Mouse (Mus musculus): Measurements from ENCODE around the gene Alpi. TPM values are rescaled to one million over a fixed set of nuclear protein-coding genes. Genes with fewer than 3 reads are reported as not detected.
A peak's percentile ranks its signal among the peaks of the same experiment; 100 is the strongest.

The Alpi gene
- total and polyA plus RNA-seq, 2 experiments from 2014 or later: not detected

DNA sequence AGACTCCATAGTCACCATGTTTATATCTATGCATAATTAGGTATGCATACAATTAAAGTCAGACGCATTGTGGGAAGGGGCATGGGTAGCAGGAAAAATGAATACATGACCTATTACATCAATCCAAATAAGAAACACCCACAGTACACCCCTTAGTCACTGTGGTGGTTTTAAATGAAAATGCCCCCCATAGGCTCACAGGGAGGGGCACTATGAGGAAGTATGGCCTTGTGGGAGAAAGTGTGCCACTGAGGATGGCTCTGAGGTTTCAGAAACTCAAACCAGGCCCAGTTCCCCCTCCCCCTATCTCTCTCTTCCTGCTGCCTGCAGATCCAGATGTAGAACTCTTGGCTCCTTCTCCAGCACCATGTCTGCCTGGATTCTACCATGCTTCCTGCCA, 2.5 kb upstream of the Alpi start:
- no peak overlapping the region for H3K9ac ChIP-seq (replicated peaks; ENCODE audit: low read length)
- H3K4me1 ChIP-seq (ENCODE audit: insufficient read depth, low read length): no peaks in the 10 kb centered on the region
- H3K27ac ChIP-seq: no peak overlapping the region
- no peak for TF ChIP-seq CTCF (IDR thresholded peaks at IDR 0.05; ENCODE audit: low read depth)
- no peaks in the 10 kb centered on the region for H3K27me3 ChIP-seq (ENCODE audit: insufficient read depth, low read length)
- H3K36me3 ChIP-seq (ENCODE audit: insufficient read depth, low read length): no peaks in the 10 kb centered on the region
- 66% methylated on average over 1 of the region's 1 CpGs for WGBS
- no peaks in the 10 kb centered on the region for H3K9me3 ChIP-seq (ENCODE audit: low read length)
- no peak for DNase-seq (ENCODE audit: low spot score)
- ATAC-seq: no peak
- no peak overlapping the region for H3K4me2 ChIP-seq (ENCODE audit: low read depth, low read length)
- H3K4me3 ChIP-seq (ENCODE audit: low read length): no peak overlapping the region

DNA sequence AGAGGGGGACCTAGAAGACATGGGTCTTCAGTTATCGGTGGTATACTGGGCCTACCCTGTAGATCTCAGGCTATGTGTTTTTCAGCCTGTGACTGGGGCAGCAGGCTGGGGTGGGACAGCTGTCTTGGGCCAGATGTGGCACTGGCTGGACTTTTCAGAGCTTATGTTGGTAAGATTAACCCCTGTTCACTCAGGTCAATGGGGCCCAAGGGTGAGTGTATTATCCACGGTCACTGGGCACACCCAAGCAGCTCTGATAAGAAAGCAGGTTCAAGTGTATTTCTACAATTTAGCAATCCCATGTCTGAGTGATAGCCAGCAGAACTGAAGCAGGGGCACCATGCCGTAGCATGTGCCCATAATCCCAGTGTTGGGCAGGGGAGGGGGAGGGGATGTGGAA, 708 bp upstream of the Alpi start:
- Histone ChIP-seq H3K4me2 (ENCODE audit: low read depth, low read length) (no peak overlapping the region), H3K4me3 (ENCODE audit: low read length) (no peak overlapping the region), H3K27ac (no peak overlapping the region), H3K36me3 (ENCODE audit: insufficient read depth, low read length) (no peaks in the 10 kb centered on the region), H3K9ac (replicated peaks; ENCODE audit: low read length) (no peak overlapping the region), H3K27me3 (ENCODE audit: insufficient read depth, low read length) (no peaks in the 10 kb centered on the region), H3K4me1 (ENCODE audit: insufficient read depth, low read length) (no peaks in the 10 kb centered on the region), H3K9me3 (ENCODE audit: low read length) (no peaks in the 10 kb centered on the region)
- WGBS: 89% methylated on average over 3 of the region's 3 CpGs
- TF ChIP-seq CTCF (IDR thresholded peaks at IDR 0.05; ENCODE audit: low read depth): no peak
- ATAC-seq (no peak), DNase-seq (ENCODE audit: low spot score) (no peak)

DNA sequence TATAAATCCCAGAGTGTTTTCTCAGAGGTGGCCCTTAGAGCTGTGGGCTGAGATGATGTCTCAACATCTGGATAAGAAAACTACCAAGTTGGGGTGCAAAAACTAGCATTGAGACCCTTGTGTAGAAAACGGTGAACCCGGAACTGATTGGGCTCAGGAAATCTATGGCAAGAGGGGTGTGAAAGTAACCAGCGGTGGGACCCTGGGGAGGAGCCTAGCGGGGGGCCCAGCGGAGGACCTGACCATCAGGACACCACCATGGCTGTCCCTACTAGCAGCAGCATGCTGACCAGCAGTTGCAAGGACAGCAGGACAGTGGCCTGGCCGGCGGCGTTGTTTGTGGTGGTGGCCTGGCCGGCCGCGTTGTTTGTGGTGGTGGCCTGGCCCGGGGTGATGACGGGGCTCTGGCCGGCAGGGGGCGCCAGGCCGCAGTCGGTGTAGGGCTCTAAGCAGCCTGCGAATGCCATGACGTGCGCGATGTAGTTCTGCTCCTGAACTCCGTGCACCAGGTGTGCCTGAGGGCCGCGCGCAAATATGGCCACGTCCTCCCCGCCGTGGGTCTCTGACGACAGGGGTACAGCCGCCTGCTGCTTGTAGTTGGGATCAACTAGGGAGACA, 2.9 kb downstream of the Alpi start:
- WGBS: 12% methylated on average over 30 of the region's 30 CpGs
- H3K4me2 ChIP-seq (ENCODE audit: low read depth, low read length): 0 out of 2 replicates have a peak overlapping the region, but pooled peaks have one; percentile 21
- no peak overlapping the region for H3K27ac ChIP-seq
- H3K9ac ChIP-seq (replicated peaks; ENCODE audit: low read length): no peak overlapping the region
- peak; percentile 71 for TF ChIP-seq CTCF (IDR thresholded peaks at IDR 0.05; ENCODE audit: low read depth)
- H3K9me3 ChIP-seq (ENCODE audit: low read length): no peaks in the 10 kb centered on the region
- DNase-seq (ENCODE audit: low spot score): peak; percentile 55
- no peak overlapping the region for H3K4me3 ChIP-seq (ENCODE audit: low read length)
- no peaks in the 10 kb centered on the region for H3K4me1 ChIP-seq (ENCODE audit: insufficient read depth, low read length)
- peak; percentile 72; the same call in 1 of the 2 replicates for ATAC-seq
- H3K27me3 ChIP-seq (ENCODE audit: insufficient read depth, low read length): no peaks in the 10 kb centered on the region
- no peaks in the 10 kb centered on the region for H3K36me3 ChIP-seq (ENCODE audit: insufficient read depth, low read length)

DNA sequence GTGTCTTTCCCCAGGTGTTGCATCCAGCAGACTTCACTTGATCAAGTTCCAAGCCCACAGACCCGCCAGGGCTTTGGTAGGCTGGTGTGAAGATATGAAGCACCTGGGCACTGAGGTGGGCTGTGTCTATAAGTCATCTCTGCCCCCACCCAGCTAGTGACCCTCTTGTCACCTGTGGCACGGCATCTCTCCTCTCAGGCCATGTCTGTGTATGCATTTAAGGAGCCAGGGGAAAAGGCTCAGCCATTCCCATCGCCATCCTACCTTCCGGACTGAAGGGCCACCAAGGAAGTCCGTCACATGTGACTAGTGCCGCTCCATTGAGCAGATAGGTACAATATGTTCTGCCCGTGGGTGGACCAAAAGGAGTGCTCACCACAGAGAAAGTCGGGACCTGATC, 5.8 kb downstream of the Alpi start:
- no peaks in the 10 kb centered on the region for H3K27me3 ChIP-seq (ENCODE audit: insufficient read depth, low read length)
- H3K9ac ChIP-seq (replicated peaks; ENCODE audit: low read length): no peak overlapping the region
- no peaks in the 10 kb centered on the region for H3K36me3 ChIP-seq (ENCODE audit: insufficient read depth, low read length)
- TF ChIP-seq CTCF (IDR thresholded peaks at IDR 0.05; ENCODE audit: low read depth): no peak
- ATAC-seq (no peak), DNase-seq (ENCODE audit: low spot score) (no peak)
- H3K9me3 ChIP-seq (ENCODE audit: low read length): no peaks in the 10 kb centered on the region
- 84% methylated on average over 8 of the region's 8 CpGs for WGBS
- no peak overlapping the region for H3K27ac ChIP-seq
- no peak overlapping the region for H3K4me3 ChIP-seq (ENCODE audit: low read length)
- H3K4me1 ChIP-seq (ENCODE audit: insufficient read depth, low read length): no peaks in the 10 kb centered on the region
- H3K4me2 ChIP-seq (ENCODE audit: low read depth, low read length): no peak overlapping the region

DNA sequence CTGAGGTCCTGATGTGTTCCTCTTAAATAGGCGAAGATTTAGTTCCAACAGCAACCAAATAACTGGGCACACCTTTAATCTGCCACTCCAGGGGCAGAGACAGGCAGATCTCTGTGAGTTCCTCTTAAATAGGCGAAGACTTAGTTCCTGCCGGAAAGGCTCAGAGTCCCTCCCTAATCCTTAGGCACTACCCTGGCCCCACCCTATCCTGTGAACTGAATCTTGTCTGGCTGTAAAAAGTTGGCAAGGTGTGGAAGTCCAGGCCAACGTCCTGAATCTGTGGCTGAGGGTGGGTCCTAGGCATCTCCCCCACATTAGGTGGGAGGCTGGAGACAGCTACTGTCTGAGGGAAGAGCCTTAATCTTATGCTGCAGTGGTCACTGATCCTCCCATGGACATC, 11.6 kb downstream of the Alpi start, which contains the start of gene Alppl2:
Gene Alppl2 (minus strand): TSS at position 101 of the 400 bp plus-strand sequence.
- Histone ChIP-seq H3K4me3 (ENCODE audit: low read length) (no peak within 1 kb of the TSS), H3K27me3 (ENCODE audit: insufficient read depth, low read length) (no peaks in the 10 kb centered on the region), H3K36me3 (ENCODE audit: insufficient read depth, low read length) (no peaks in the 10 kb centered on the region), H3K9ac (replicated peaks; ENCODE audit: low read length) (no peak within 1 kb of the TSS), H3K4me1 (ENCODE audit: insufficient read depth, low read length) (no peaks in the 10 kb centered on the region), H3K9me3 (ENCODE audit: low read length) (no peaks in the 10 kb centered on the region), H3K4me2 (ENCODE audit: low read depth, low read length) (no peak within 1 kb of the TSS), H3K27ac (no peak within 1 kb of the TSS)
- WGBS: 84% methylated on average over 4 of the region's 4 CpGs
- TF ChIP-seq CTCF (IDR thresholded peaks at IDR 0.05; ENCODE audit: low read depth): no peak
- DNase-seq (ENCODE audit: low spot score): no peak
- ATAC-seq: no peak

DNA sequence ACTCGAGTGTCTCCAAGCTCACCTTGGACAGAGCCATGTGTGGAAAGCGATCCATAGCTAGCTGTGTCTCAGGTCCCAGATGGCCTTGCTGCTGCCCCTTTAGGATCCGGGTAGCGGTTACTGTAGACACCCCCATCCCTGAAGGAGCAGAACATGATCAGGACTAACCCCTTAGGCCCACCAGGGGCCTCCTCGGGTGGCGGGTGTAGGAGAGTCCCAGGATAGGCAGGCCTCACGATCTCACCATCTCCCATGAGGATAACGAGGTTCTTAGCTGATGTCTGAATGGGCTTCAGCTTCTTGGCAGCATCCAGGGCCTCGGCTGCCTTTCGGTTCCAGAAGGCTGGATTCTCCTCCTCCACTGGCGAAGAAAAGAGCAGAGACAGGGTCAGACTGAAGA, 12.2 kb downstream of the Alpi start:
- 89% methylated on average over 11 of the region's 11 CpGs for WGBS
- ATAC-seq (no peak), DNase-seq (ENCODE audit: low spot score) (no peak)
- no peak for TF ChIP-seq CTCF (IDR thresholded peaks at IDR 0.05; ENCODE audit: low read depth)
- no peaks in the 10 kb centered on the region for H3K36me3 ChIP-seq (ENCODE audit: insufficient read depth, low read length)
- no peak overlapping the region for H3K4me2 ChIP-seq (ENCODE audit: low read depth, low read length)
- no peaks in the 10 kb centered on the region for H3K27me3 ChIP-seq (ENCODE audit: insufficient read depth, low read length)
- H3K9me3 ChIP-seq (ENCODE audit: low read length): no peaks in the 10 kb centered on the region
- no peak overlapping the region for H3K27ac ChIP-seq
- H3K4me3 ChIP-seq (ENCODE audit: low read length): no peak overlapping the region
- H3K4me1 ChIP-seq (ENCODE audit: insufficient read depth, low read length): no peaks in the 10 kb centered on the region
- no peak overlapping the region for H3K9ac ChIP-seq (replicated peaks; ENCODE audit: low read length)

DNA sequence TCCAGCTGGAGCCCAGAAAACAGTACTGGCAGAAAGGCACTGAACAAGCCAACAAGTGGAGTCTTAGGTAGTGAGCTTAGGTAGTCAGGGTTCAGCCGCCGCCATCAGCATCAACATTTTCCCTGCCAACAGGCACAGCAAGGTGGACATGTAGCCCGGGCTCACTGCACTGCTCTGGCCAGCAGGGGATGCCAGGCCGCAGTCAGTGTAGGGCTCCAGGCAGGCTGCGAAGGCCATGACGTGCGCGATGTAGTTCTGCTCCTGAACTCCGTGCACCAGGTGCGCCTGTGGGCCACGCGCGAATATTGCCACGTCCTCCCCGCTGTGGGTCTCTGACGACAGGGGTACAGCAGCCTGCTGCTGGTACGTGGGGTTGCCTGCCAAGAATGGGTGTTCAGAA, 14.4 kb downstream of the Alpi start:
- Histone ChIP-seq H3K4me3 (ENCODE audit: low read length) (no peak overlapping the region), H3K4me2 (ENCODE audit: low read depth, low read length) (no peak overlapping the region)
- 70% methylated on average over 17 of the region's 17 CpGs for WGBS

More for the DNA sequence above, 14.4 kb downstream of the Alpi start:
- no peak for DNase-seq (ENCODE audit: low spot score)
- no peak for ATAC-seq
- no peaks in the 10 kb centered on the region for H3K4me1 ChIP-seq (ENCODE audit: insufficient read depth, low read length)
- H3K9ac ChIP-seq (replicated peaks; ENCODE audit: low read length): no peak overlapping the region
- TF ChIP-seq CTCF (IDR thresholded peaks at IDR 0.05; ENCODE audit: low read depth): peak; percentile 47
- no peaks in the 10 kb centered on the region for H3K27me3 ChIP-seq (ENCODE audit: insufficient read depth, low read length)
- H3K27ac ChIP-seq: no peak overlapping the region
- no peaks in the 10 kb centered on the region for H3K9me3 ChIP-seq (ENCODE audit: low read length)
- H3K36me3 ChIP-seq (ENCODE audit: insufficient read depth, low read length): no peaks in the 10 kb centered on the region

Measured in hindbrain, postnatal 0 days (tissue).